13 mouse cellular contexts compared by ENCODE assay signal in the genomic region with DNA sequence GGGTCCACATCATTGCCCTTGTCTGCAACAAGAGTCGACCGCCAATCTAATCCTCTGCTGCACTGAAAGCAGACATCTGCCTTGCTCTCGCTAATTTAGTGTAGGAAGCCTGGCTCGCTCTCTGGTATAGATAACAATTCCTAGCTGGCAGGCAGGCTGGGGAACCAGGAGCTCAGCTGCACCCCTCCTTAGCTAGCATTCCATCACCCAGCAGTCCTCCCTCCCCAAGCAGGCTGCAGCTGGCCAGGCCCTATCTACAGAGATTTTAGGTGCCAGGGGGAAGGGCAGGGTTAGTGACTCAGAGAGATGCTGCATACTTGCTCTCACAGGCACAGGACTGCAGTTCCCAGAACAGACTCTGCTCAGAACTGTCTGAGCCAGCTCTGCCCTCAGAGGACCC. TPM values are rescaled to one million over a fixed set of nuclear protein-coding genes. Genes with fewer than 3 reads are reported as not detected.
DNase-seq lines count a peak whose midpoint lies in the region; ATAC-seq and TF ChIP-seq lines count a peak whose summit lies in the region.
"Had no signal": no experiment of that assay in that cellular context is flagged by ENCODE, and none has a peak within 500 bp of the region (broad histone marks: within the 10 kb centered on the region; RNA-seq: fewer than 3 reads in every experiment).

No protein-coding gene starts in this region.

- ATAC-seq in heart, embryonic 11.5 days (replicated peaks; ENCODE audit: insufficient number of reproducible peaks, low FRiP score, low TSS enrichment): peak; percentile 63; the same call in 1 of the 2 replicates
- ATAC-seq: activated CD4-positive, CD25-positive, alpha-beta regulatory T cell, adult 4 months had no signal

- no peak overlapping the region for H3K4me3 ChIP-seq in heart, embryonic 11.5 days (ENCODE audit: low read depth, low read length)
- no peak overlapping the region for H3K4me3 ChIP-seq in kidney, adult 2 months (ENCODE audit: insufficient read depth, low read depth, low read length)
- H3K4me3 ChIP-seq: embryonic facial prominence, embryonic 12.5 days; kidney, embryonic 15.5 days had no signal

- no peak for TF ChIP-seq POLR2A in kidney, adult 2 months (IDR thresholded peaks at IDR 0.05; ENCODE audit: low read depth, low read length)

- TF ChIP-seq CTCF in kidney, adult 2 months (conservative IDR thresholded peaks at IDR 0.05; ENCODE audit: insufficient read depth, insufficient read length, low read depth, low read length): no peak

- H3K9ac ChIP-seq in heart, embryonic 11.5 days (ENCODE audit: low read depth, low read length): no peak overlapping the region
- H3K9ac ChIP-seq: embryonic facial prominence, embryonic 12.5 days; kidney, embryonic 15.5 days had no signal

- H3K4me2 ChIP-seq in heart, embryonic 11.5 days: 0 out of 2 replicates have a peak overlapping the region, but pooled peaks have one; percentile 22
- H3K4me2 ChIP-seq: embryonic facial prominence, embryonic 12.5 days; kidney, embryonic 15.5 days had no signal

- H3K4me1 ChIP-seq in heart, embryonic 11.5 days (ENCODE audit: control insufficient read depth, insufficient read depth, low read length): no peaks in the 10 kb centered on the region
- no peaks in the 10 kb centered on the region for H3K4me1 ChIP-seq in kidney, adult 2 months (ENCODE audit: control insufficient read depth, insufficient read depth, low read length)
- H3K4me1 ChIP-seq: embryonic facial prominence, embryonic 12.5 days; kidney, embryonic 15.5 days had no signal

- H3K27ac ChIP-seq in heart, embryonic 11.5 days (ENCODE audit: low read depth, low read length): no peak overlapping the region
- no peak overlapping the region for H3K27ac ChIP-seq in kidney, adult 2 months (ENCODE audit: insufficient read depth, low read depth, low read length)
- H3K27ac ChIP-seq: embryonic facial prominence, embryonic 12.5 days; kidney, embryonic 15.5 days had no signal

- DNase-seq in heart, adult 11 months: peak; percentile 90
- no peak for DNase-seq in heart, adult 8-10 months (ENCODE audit: low spot score)
- DNase-seq in NIH3T3 (ENCODE audit: low read depth): peak; percentile 91
- DNase-seq in layer of hippocampus, postnatal 10 days (ENCODE audit: low spot score in 2 of 2): peak; percentile 24 to 33
- no peak for DNase-seq in kidney, adult 2 months
- no peak for DNase-seq in urinary bladder, postnatal 25 days (ENCODE audit: low spot score)
- no peak for DNase-seq in spleen, postnatal 14 days (ENCODE audit: low spot score in 2 of 2)
- DNase-seq: lung, postnatal 4 days; thymus, adult 2 months had no signal

- 5% methylated on average over 4 of the region's 4 CpGs for WGBS in heart, embryonic 11.5 days (ENCODE audit: insufficient replicate concordance)
- WGBS in kidney, adult 2 months: 52% methylated on average over 4 of the region's 4 CpGs

- H3K27me3 ChIP-seq in heart, embryonic 11.5 days (ENCODE audit: control insufficient read depth, insufficient read depth, low read length): 0 out of 2 replicates have a peak, but pooled peaks cover 2% of the 10 kb centered on the region
- no peaks in the 10 kb centered on the region for H3K27me3 ChIP-seq in kidney, adult 2 months (replicated peaks; ENCODE audit: control insufficient read depth, insufficient read depth, low read length)
- H3K27me3 ChIP-seq: embryonic facial prominence, embryonic 12.5 days had no signal

- no peaks in the 10 kb centered on the region for H3K36me3 ChIP-seq in heart, embryonic 11.5 days (ENCODE audit: control insufficient read depth, insufficient read depth, low read length)
- no peaks in the 10 kb centered on the region for H3K36me3 ChIP-seq in kidney, adult 2 months (ENCODE audit: control insufficient read depth, insufficient read depth, low read length)
- H3K36me3 ChIP-seq: embryonic facial prominence, embryonic 12.5 days; kidney, embryonic 15.5 days had no signal

- no peaks in the 10 kb centered on the region for H3K9me3 ChIP-seq in heart, embryonic 11.5 days (replicated peaks; ENCODE audit: control insufficient read depth, low read length)
- H3K9me3 ChIP-seq: embryonic facial prominence, embryonic 12.5 days; kidney, embryonic 15.5 days had no signal

RNA-seq across cellular contexts. Expression of gene Tnr, which starts 5.9 kb away (rescaled TPM):
- under 1 TPM; 0.03 to 0.25 (median 0.10) TPM for total RNA-seq in heart, adult 8-10 months (2022)
- 0.15 and 0.33 TPM in 2 replicates for polyA plus RNA-seq in heart, embryonic 11.5 days (2014; fragmentation: Nextera tagmentation; extraction: Ambion mirVana)
- 100 to 1,000 TPM; 104 to 113 TPM for total RNA-seq in layer of hippocampus, postnatal 10 days (2021)
- 0.03 TPM in 2 replicates for polyA plus RNA-seq in kidney, adult 2 months (2012; rRNA removed)
- polyA plus RNA-seq: kidney, embryonic 15.5 days had no signal

Comparison
In these comparisons a context has a peak if more than half of its experiments do, and no peak if none do; other contexts are left out.
1. DNase-seq: peak in heart, adult 11 months (single experiment), NIH3T3 (single experiment) and layer of hippocampus, postnatal 10 days (2 of 2); none in heart, adult 8-10 months (single experiment), kidney, adult 2 months (single experiment), urinary bladder, postnatal 25 days (single experiment) and spleen, postnatal 14 days (0 of 2).
2. RNA of gene Tnr, which starts 5.9 kb away (total RNA-seq): 104 to 113 TPM in layer of hippocampus, postnatal 10 days; 0.03 to 0.25 TPM in heart, adult 8-10 months; every median in the first group is over 10 times any median in the second.